Mouse (Mus musculus) CH12F3 (cell line): ENCODE measurements around the gene Ogfrl1.

Source experiments
- in situ Hi-C: fragments of 300-500 bp; cut with MboI; formaldehyde crosslinking; loops from 2 replicates; pipeline ENCODE4 v1.14.3; 2020; ENCODE audit warnings: low sequenced_read_pairs

Ogfrl1 gene

GRCm38 (mm10) chr1:23352895-23353294 is 44.7 kb downstream of the Ogfrl1 start:
- in situ Hi-C loops = no loop called here

DNA sequence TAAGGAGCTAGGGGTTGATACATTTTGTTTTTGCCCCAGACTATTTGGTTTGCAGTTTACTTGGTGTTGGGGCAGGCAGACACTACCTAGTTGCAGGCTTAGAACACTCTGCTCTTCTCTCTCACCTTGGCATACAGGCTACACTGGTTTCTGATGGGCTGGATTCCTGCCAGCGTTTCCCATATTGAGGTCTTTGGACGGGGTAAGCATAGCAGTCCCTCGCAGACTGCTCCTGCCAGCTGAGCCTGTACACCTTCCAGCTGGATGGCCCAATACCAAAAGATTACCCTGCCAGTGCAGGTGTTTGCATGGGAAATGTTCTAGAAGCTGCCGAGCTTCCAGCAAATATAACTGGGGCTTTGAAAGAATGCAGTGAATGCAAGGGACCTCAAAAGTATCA is 45.8 kb downstream of the Ogfrl1 start:
- in situ Hi-C loops = no loop called here

GRCm38 (mm10) chr1:23345633-23346032 is 51.9 kb downstream of the Ogfrl1 start:
- in situ Hi-C loops = no loop called here

GRCm38 (mm10) chr1:23342864-23343263 is 54.7 kb downstream of the Ogfrl1 start:
- in situ Hi-C loops = no loop called here

DNA sequence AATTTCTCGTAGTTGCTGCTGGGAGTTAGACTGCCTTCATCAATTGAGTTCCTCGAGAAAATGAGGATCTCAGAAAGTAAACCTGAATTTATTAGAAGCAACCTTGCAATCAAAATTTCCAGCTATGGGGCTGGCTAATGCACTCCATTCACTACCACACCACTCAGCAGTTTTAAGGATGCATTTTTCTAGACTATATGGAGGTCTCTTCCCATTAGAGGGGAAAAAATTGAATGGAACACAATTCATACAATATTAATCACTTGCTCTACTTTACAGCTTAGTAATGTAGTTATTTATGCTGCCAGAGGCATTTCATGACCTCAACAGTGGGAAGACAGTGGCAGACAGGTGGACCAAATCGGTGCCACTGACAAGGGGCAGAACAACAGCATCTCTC is 55.3 kb downstream of the Ogfrl1 start:
- in situ Hi-C loops = no loop called here

- in situ Hi-C loops = no loop called here
Observed at GRCm38 (mm10) chr1:23335726-23336363, 61.7 kb downstream of the Ogfrl1 start.

- in situ Hi-C loops = no loop called here
Observed at GRCm38 (mm10) chr1:23335050-23335449, 62.5 kb downstream of the Ogfrl1 start.

- in situ Hi-C loops = no loop called here
Observed at GRCm38 (mm10) chr1:23332192-23332591, 65.4 kb downstream of the Ogfrl1 start.

DNA sequence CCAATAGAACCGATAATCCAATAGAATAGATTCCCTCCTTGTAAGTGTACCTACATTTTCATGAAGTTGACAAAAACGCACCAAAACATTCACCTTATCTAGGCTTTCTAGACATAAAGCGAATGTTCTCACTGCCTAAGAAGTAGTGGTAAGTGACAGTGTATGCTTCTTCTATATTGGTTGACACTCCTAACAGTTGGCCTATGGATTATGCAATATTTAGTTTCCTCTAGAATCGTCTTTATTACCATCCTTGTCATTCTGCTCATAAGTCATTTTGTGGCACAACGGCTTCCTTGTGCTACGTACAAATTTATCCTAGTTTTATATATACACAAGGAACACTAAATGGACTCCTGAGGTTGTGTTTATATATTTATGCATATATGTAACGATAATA is 72.4 kb downstream of the Ogfrl1 start:
- in situ Hi-C loops = no loop called here

- in situ Hi-C loops = no loop called here
Observed at GRCm38 (mm10) chr1:23324226-23324625, 73.3 kb downstream of the Ogfrl1 start.

- in situ Hi-C loops = no loop called here
Observed at GRCm38 (mm10) chr1:23323286-23323685, 74.3 kb downstream of the Ogfrl1 start.

DNA sequence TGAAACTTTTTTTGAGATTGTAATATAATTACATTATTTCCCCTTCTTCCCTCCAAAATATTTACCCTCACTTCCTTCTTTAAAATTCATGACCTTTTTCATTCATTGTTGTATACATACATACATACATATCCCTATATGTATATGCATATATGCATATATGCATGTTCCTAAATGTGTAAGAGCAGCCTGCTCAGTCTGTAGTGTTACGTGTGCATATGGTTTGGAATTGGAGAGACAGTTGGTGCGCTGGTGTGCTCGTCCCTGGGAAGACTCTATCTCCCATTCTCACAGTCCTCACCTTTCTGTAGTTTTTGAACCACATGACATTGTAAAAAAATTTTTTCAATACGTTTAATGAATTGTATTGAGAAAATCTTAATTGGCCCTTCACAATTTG is 75.4 kb downstream of the Ogfrl1 start:
- in situ Hi-C loops = no loop called here

DNA sequence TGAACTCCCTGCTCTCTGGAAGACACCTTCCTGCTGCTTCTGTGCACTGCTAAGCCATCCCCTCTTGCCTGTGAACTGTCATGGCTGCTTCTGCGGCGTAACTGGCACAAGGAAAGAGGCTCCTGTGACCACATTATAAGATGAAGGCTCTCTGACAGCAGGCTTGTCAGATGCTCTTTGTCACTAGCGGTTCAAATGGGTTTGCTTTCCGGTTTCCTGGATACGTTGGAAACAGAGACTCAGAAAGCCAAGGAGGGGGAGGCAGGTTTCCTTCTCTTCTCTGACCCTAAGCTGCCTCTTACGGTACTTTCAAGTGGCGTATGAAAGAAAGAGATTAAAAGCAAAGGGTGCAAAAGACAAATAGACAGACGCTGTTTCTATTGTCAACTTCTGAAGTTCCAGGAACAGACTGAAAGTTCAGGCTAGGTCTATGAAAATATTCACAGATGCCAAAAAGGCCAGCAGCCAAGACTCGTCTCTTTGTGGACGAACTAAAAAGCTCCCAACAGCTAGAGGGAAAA is 76.2 kb downstream of the Ogfrl1 start:
- in situ Hi-C loops = no loop called here

GRCm38 (mm10) chr1:23320591-23321195 is 76.9 kb downstream of the Ogfrl1 start:
- in situ Hi-C loops = no loop called here
